Mouse (Mus musculus): Measurements from ENCODE around the gene Tmem238. TPM values are rescaled to one million over a fixed set of nuclear protein-coding genes. Genes with fewer than 3 reads are reported as not detected.

Tmem238 gene
- total and polyA plus RNA-seq, 3 experiments, result 4.3 to 5.4 (median 5.3) TPM

DNA sequence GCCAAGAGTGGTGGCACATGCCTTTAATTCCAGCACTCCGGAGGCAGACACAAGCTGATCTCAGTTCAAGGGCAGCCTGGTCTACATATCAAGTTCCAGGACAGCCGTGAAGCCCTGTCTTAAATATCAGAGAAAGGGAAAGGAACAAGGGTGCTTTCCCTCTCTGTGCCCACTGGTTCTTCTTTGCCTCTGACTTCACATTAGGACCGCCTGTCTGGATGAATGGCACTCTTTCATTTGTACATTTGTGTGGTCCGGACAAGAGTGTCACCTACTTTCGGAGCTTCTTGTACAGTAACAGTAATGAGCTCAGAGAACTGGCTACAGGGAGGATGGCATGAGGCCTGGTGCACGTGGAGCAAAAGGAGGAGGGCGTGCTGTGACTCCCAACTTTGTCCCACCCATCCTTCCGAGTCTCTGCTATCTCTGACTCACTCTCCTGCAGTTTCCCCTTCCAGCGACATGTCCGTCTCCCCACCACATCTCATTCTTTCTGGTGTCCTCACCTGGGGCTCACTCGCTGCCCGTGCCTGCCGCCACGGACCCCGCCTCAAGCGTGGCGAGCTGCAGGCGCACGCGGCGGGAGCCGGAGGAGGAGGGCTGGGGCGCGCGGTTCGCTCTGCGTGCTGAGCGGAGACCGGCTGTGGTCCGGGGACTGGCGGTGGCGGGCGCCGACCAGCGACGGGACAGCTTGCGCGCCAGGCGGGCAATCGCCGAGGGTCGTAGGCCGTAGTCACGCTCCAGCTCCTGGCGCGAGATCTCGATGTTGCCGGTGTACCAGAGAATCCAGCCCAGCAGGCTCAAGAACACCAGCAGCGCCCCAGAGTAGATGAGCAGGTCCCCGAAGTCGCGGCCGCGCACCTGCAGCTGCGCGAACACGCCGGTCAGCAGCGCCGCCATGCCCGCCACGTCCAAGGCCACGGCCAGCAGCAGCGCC is 689 bp downstream of the Tmem238 start:
- Histone ChIP-seq H3K36me3 (ENCODE audit: control insufficient read depth, insufficient read depth, low read length) (no peaks in the 10 kb centered on the region), H3K4me1 (ENCODE audit: control insufficient read depth, insufficient read depth, low read length) (peaks cover 4% of the 10 kb centered on the region), H3K4me3 (peak overlapping the region; percentile 54), H3K27me3 (ENCODE audit: control insufficient read depth, insufficient read depth, low read length) (no peaks in the 10 kb centered on the region), H3K9ac (ENCODE audit: low read depth, low read length) (peak overlapping the region; percentile 85), H3K79me2 (replicated peaks; ENCODE audit: control insufficient read depth, insufficient read depth, low read length) (no peaks in the 10 kb centered on the region), H3K27ac (peak overlapping the region; percentile 75)
- 2% methylated on average over 64 of the region's 64 CpGs for WGBS
- TF ChIP-seq CTCF (IDR thresholded peaks at IDR 0.05), result peak; percentile 55
- TF ChIP-seq EP300 (IDR thresholded peaks at IDR 0.05; ENCODE audit: insufficient read depth, low read depth, low read length), result no peak
- TF ChIP-seq POLR2A (IDR thresholded peaks at IDR 0.05; ENCODE audit: insufficient read depth, low read depth, low read length), result no peak
- intact Hi-C loops (cut with DNase I), result loop anchor here (2.0 kb wide), 1 partner anchor 48 kb away; the partner anchor contains the start of gene Kmt5c
- DNase-seq, result peak; percentile 77 to 78

GRCm38 (mm10) chr7:4783667-4784268 is 5.7 kb downstream of the Tmem238 start:
- no peak for DNase-seq
- Histone ChIP-seq H3K4me1 (ENCODE audit: control insufficient read depth, insufficient read depth, low read length) (peaks cover 3% of the 10 kb centered on the region), H3K79me2 (replicated peaks; ENCODE audit: control insufficient read depth, insufficient read depth, low read length) (no peaks in the 10 kb centered on the region), H3K27ac (no peak overlapping the region), H3K27me3 (ENCODE audit: control insufficient read depth, insufficient read depth, low read length) (peaks cover 2% of the 10 kb centered on the region; the same call in 1 of the 2 replicates), H3K4me3 (no peak overlapping the region), H3K9ac (ENCODE audit: low read depth, low read length) (no peak overlapping the region), H3K36me3 (ENCODE audit: control insufficient read depth, insufficient read depth, low read length) (no peaks in the 10 kb centered on the region)
- intact Hi-C loops (cut with DNase I), result no loop called here
- TF ChIP-seq POLR2A (IDR thresholded peaks at IDR 0.05; ENCODE audit: insufficient read depth, low read depth, low read length) (no peak), CTCF (IDR thresholded peaks at IDR 0.05) (no peak), EP300 (IDR thresholded peaks at IDR 0.05; ENCODE audit: insufficient read depth, low read depth, low read length) (no peak)
- WGBS, result 65% methylated on average over 14 of the region's 14 CpGs

- Histone ChIP-seq H3K27me3 (ENCODE audit: control insufficient read depth, insufficient read depth, low read length) (peaks cover 2% of the 10 kb centered on the region; the same call in 1 of the 2 replicates), H3K4me3 (no peak within 1 kb of the TSS), H3K79me2 (replicated peaks; ENCODE audit: control insufficient read depth, insufficient read depth, low read length) (no peaks in the 10 kb centered on the region), H3K4me1 (ENCODE audit: control insufficient read depth, insufficient read depth, low read length) (no peaks in the 10 kb centered on the region), H3K36me3 (ENCODE audit: control insufficient read depth, insufficient read depth, low read length) (no peaks in the 10 kb centered on the region), H3K9ac (ENCODE audit: low read depth, low read length) (no peak within 1 kb of the TSS), H3K27ac (no peak within 1 kb of the TSS)
- intact Hi-C loops (cut with DNase I), result no loop called here
- no peak for DNase-seq
- WGBS, result 62% methylated on average over 2 of the region's 2 CpGs
- TF ChIP-seq CTCF (IDR thresholded peaks at IDR 0.05) (no peak), EP300 (IDR thresholded peaks at IDR 0.05; ENCODE audit: insufficient read depth, low read depth, low read length) (no peak), POLR2A (IDR thresholded peaks at IDR 0.05; ENCODE audit: insufficient read depth, low read depth, low read length) (no peak)
Measured at GRCm38 (mm10) chr7:4782759-4783158, 6.7 kb downstream of the Tmem238 start, which contains the start of the genes Il11 and Tmem190. Il11 (minus strand) TSS chr7:4782859. Tmem190 (plus strand) TSS chr7:4782937.

DNA sequence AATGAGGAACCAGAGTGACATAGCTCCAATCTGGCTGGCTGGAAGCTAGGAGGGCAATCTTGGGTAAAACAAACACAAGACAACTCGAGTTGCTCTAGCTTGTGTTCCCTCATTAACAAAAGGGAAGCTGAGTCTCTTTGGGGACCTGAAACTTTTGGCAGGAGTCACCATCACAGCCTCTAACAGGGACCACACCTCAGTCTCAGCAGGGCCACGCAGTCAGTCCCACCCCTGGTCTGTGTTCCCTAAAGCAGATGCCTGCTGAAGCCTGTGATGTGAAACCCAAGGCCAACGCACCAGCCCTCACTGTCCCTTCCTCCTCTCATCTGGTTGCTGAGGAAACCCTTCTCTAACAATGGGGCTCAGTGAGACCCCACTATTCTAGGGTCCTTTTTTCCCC is 7.3 kb downstream of the Tmem238 start:
- intact Hi-C loops (cut with DNase I), result no loop called here

DNA sequence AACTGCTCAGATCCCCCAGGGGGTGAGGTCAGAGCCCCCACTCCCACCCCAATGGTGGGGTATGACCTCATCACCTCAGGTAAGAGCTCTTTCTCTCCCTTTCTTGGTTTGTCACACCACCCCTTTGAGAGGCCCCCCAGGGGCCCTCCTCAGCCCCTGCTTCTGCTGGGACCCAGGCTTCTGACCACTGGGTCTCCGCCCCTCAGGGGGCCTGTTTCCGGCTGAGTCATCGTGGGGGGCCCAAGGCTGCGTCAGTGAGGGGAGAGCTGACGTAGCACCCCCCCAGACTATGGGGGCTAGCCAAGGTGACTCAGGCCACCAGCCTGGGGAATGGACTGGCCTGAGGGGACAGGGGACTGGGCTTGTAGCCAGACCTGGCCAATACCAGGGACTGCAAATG is 9.5 kb downstream of the Tmem238 start:
- H3K79me2 ChIP-seq (replicated peaks; ENCODE audit: control insufficient read depth, insufficient read depth, low read length), result no peaks in the 10 kb centered on the region
- WGBS, result 24% methylated on average over 5 of the region's 5 CpGs
- no peaks in the 10 kb centered on the region; the same call in 1 of the 2 replicates for H3K4me1 ChIP-seq (ENCODE audit: control insufficient read depth, insufficient read depth, low read length)
- no peak for TF ChIP-seq POLR2A (IDR thresholded peaks at IDR 0.05; ENCODE audit: insufficient read depth, low read depth, low read length)
- no peak for TF ChIP-seq EP300 (IDR thresholded peaks at IDR 0.05; ENCODE audit: insufficient read depth, low read depth, low read length)
- TF ChIP-seq CTCF (IDR thresholded peaks at IDR 0.05), result no peak
- H3K9ac ChIP-seq (ENCODE audit: low read depth, low read length), result no peak overlapping the region
- intact Hi-C loops (cut with DNase I), result no loop called here
- peaks cover 15% of the 10 kb centered on the region; the same call in 1 of the 2 replicates for H3K27me3 ChIP-seq (ENCODE audit: control insufficient read depth, insufficient read depth, low read length)
- no peak overlapping the region for H3K27ac ChIP-seq
- no peak for DNase-seq
- H3K4me3 ChIP-seq, result no peak overlapping the region
- no peaks in the 10 kb centered on the region for H3K36me3 ChIP-seq (ENCODE audit: control insufficient read depth, insufficient read depth, low read length)

More for the DNA sequence above, 7.3 kb downstream of the Tmem238 start:
- Histone ChIP-seq H3K27me3 (ENCODE audit: control insufficient read depth, insufficient read depth, low read length) (peaks cover 2% of the 10 kb centered on the region; the same call in 1 of the 2 replicates), H3K4me1 (ENCODE audit: control insufficient read depth, insufficient read depth, low read length) (no peaks in the 10 kb centered on the region), H3K79me2 (replicated peaks; ENCODE audit: control insufficient read depth, insufficient read depth, low read length) (no peaks in the 10 kb centered on the region), H3K4me3 (no peak overlapping the region), H3K36me3 (ENCODE audit: control insufficient read depth, insufficient read depth, low read length) (no peaks in the 10 kb centered on the region), H3K27ac (no peak overlapping the region), H3K9ac (ENCODE audit: low read depth, low read length) (no peak overlapping the region)
- no peak for TF ChIP-seq EP300 (IDR thresholded peaks at IDR 0.05; ENCODE audit: insufficient read depth, low read depth, low read length)
- TF ChIP-seq POLR2A (IDR thresholded peaks at IDR 0.05; ENCODE audit: insufficient read depth, low read depth, low read length), result no peak
- 47% methylated on average over 3 of the region's 3 CpGs for WGBS
- DNase-seq, result no peak
